Mouse (Mus musculus) kidney, embryonic 16.5 days (tissue): ENCODE measurements around the gene Eif3l. TPM values are rescaled to one million over a fixed set of nuclear protein-coding genes. Genes with fewer than 3 reads are reported as not detected.

Experiments used
- ATAC-seq: fragments of 200-750 bp; cut with Nextera tagmentation; 2 replicates; pipeline ENCODE4 v1.8.0; 2017; ENCODE audit warnings: moderate TSS enrichment; ENCODE audit not compliant: low FRiP score, low TSS enrichment
- H3K27ac ChIP-seq: fragments of 300-500 bp; sonication (generic); 2 replicates; pipeline ENCODE4 v1.5.1; 2014; ENCODE audit warnings: low read length
- H3K27me3 ChIP-seq: fragments of 300-500 bp; sonication (generic); 2 replicates; pipeline ENCODE4 v1.6.1; 2014; ENCODE audit warnings: low read length, control low read depth, mixed read lengths; ENCODE audit not compliant: insufficient read depth
- H3K36me3 ChIP-seq: fragments of 300-500 bp; sonication (generic); 2 replicates; pipeline ENCODE4 v1.6.1; 2014; ENCODE audit warnings: low read length, control low read depth, mixed read lengths; ENCODE audit not compliant: insufficient read depth
- H3K4me1 ChIP-seq: fragments of 300-500 bp; sonication (generic); 2 replicates; pipeline ENCODE4 v1.6.1; 2014; ENCODE audit warnings: low read length, control low read depth, mixed read lengths; ENCODE audit not compliant: insufficient read depth
- H3K4me2 ChIP-seq: fragments of 300-500 bp; sonication (generic); replicated peaks from 2 replicates; pipeline ENCODE4 v1.6.1; 2014; ENCODE audit warnings: low read depth, low read length
- H3K4me3 ChIP-seq: fragments of 300-500 bp; sonication (generic); 2 replicates; pipeline ENCODE4 v1.5.1; 2014; ENCODE audit warnings: mild to moderate bottlenecking, low read length
- H3K9ac ChIP-seq: fragments of 300-500 bp; sonication (generic); replicated peaks from 2 replicates; pipeline ENCODE4 v1.6.1; 2014; ENCODE audit warnings: low read length
- H3K9me3 ChIP-seq: fragments of 300-500 bp; sonication (generic); 2 replicates; pipeline ENCODE4 v1.6.1; 2016; ENCODE audit warnings: low read length, control low read depth
- WGBS: fragments of 180-500 bp; shearing (Covaris S2); extraction: QIAGEN DNeasy Blood & Tissue Kit; methylation state at CpG from one replicate; pipeline ENCODE4 v1.1.7; 2014; 5-methylcytosine and 5-hydroxymethylcytosine counted together
- polyA plus RNA-seq: library from polyadenylated mRNA; unstranded; fragments of >200 nt; fragmentation: Nextera tagmentation; extraction: Ambion mirVana; gene quantifications from 2 replicates; pipeline ENCODE4 v1.2.1, GENCODE M21; 2015

Gene Eif3l
- 254 and 260 TPM in 2 replicates for polyA plus RNA-seq

- H3K36me3 ChIP-seq, result peaks cover 37% of the 10 kb centered on the region
- H3K9ac ChIP-seq, result peak within 1 kb of the TSS; percentile 87
- H3K27me3 ChIP-seq, result no peaks in the 10 kb centered on the region
- WGBS, result under 1% methylated on average over 49 of the region's 49 CpGs
- H3K4me3 ChIP-seq, result peak within 1 kb of the TSS; percentile 97
- H3K4me2 ChIP-seq, result peak within 1 kb of the TSS; percentile 90
- peaks cover 15% of the 10 kb centered on the region for H3K4me1 ChIP-seq
- no peaks in the 10 kb centered on the region for H3K9me3 ChIP-seq
- peak within 1 kb of the TSS; percentile 92 for H3K27ac ChIP-seq
- ATAC-seq, result peak; percentile 87
Observed at GRCm38 (mm10) chr15:79074913-79075532, at the start of gene Eif3l. Eif3l (plus strand) TSS chr15:79075179.

- H3K9ac ChIP-seq, result peak overlapping the region; percentile 52
- H3K36me3 ChIP-seq, result no peaks in the 10 kb centered on the region
- WGBS, result 10% methylated on average over 16 of the region's 18 CpGs
- H3K27me3 ChIP-seq, result no peaks in the 10 kb centered on the region
- H3K27ac ChIP-seq, result peak overlapping the region; percentile 98
- no peak for ATAC-seq
- H3K4me1 ChIP-seq, result peaks cover 41% of the 10 kb centered on the region
- no peaks in the 10 kb centered on the region for H3K9me3 ChIP-seq
- H3K4me3 ChIP-seq, result peak overlapping the region; percentile 15; the same call in 1 of the 2 replicates
- peak overlapping the region; percentile 39 for H3K4me2 ChIP-seq
Observed at GRCm38 (mm10) chr15:79025687-79026308, 49.2 kb upstream of the Eif3l start.

GRCm38 (mm10) chr15:79026511-79027290 is 48.3 kb upstream of the Eif3l start:
- peak overlapping the region; percentile 97 for H3K4me2 ChIP-seq
- no peak for ATAC-seq
- H3K9ac ChIP-seq, result peak overlapping the region; percentile 100
- no peaks in the 10 kb centered on the region for H3K27me3 ChIP-seq
- H3K27ac ChIP-seq, result peak overlapping the region; percentile 98
- WGBS, result 47% methylated on average over 14 of the region's 14 CpGs
- H3K36me3 ChIP-seq, result no peaks in the 10 kb centered on the region
- H3K4me1 ChIP-seq, result peaks cover 50% of the 10 kb centered on the region
- H3K4me3 ChIP-seq, result peak overlapping the region; percentile 79
- H3K9me3 ChIP-seq, result no peaks in the 10 kb centered on the region

- no peaks in the 10 kb centered on the region for H3K36me3 ChIP-seq
- H3K4me3 ChIP-seq, result peak overlapping the region; percentile 79
- peaks cover 55% of the 10 kb centered on the region for H3K4me1 ChIP-seq
- H3K9me3 ChIP-seq, result no peaks in the 10 kb centered on the region
- peak overlapping the region; percentile 97 for H3K4me2 ChIP-seq
- no peaks in the 10 kb centered on the region for H3K27me3 ChIP-seq
- peak overlapping the region; percentile 100 for H3K9ac ChIP-seq
- no peak for ATAC-seq
- 6% methylated on average over 46 of the region's 46 CpGs for WGBS
- H3K27ac ChIP-seq, result peak overlapping the region; percentile 98
Observed at GRCm38 (mm10) chr15:79027291-79028205, 47.4 kb upstream of the Eif3l start.

GRCm38 (mm10) chr15:79028237-79028738 is 46.7 kb upstream of the Eif3l start, which contains the start of gene H1f0:
H1f0 (plus strand) TSS chr15:79028450.
- H3K4me3 ChIP-seq, result peak within 1 kb of the TSS; percentile 79
- peaks cover 48% of the 10 kb centered on the region for H3K4me1 ChIP-seq
- H3K4me2 ChIP-seq, result peak within 1 kb of the TSS; percentile 97
- peak within 1 kb of the TSS; percentile 98 for H3K27ac ChIP-seq
- no peaks in the 10 kb centered on the region for H3K9me3 ChIP-seq
- H3K36me3 ChIP-seq, result no peaks in the 10 kb centered on the region
- ATAC-seq, result peak; percentile 74
- peak within 1 kb of the TSS; percentile 100 for H3K9ac ChIP-seq
- no peaks in the 10 kb centered on the region for H3K27me3 ChIP-seq
- WGBS, result under 1% methylated on average over 49 of the region's 58 CpGs

- 15% methylated on average over 16 of the region's 16 CpGs for WGBS
- ATAC-seq, result no peak
- Histone ChIP-seq H3K9ac (peak overlapping the region; percentile 100), H3K9me3 (no peaks in the 10 kb centered on the region), H3K36me3 (no peaks in the 10 kb centered on the region), H3K27ac (peak overlapping the region; percentile 98), H3K4me2 (peak overlapping the region; percentile 97), H3K4me1 (peaks cover 43% of the 10 kb centered on the region), H3K4me3 (peak overlapping the region; percentile 79), H3K27me3 (no peaks in the 10 kb centered on the region)
Observed at GRCm38 (mm10) chr15:79028823-79029484, 46.0 kb upstream of the Eif3l start.

- Histone ChIP-seq H3K4me3 (peak overlapping the region; percentile 79), H3K27me3 (no peaks in the 10 kb centered on the region), H3K36me3 (no peaks in the 10 kb centered on the region), H3K4me2 (peak overlapping the region; percentile 97), H3K9ac (peak overlapping the region; percentile 100), H3K4me1 (peaks cover 43% of the 10 kb centered on the region), H3K27ac (peak overlapping the region; percentile 98), H3K9me3 (no peaks in the 10 kb centered on the region)
- 6% methylated on average over 11 of the region's 11 CpGs for WGBS
- no peak for ATAC-seq
Observed at GRCm38 (mm10) chr15:79029519-79030241, 45.3 kb upstream of the Eif3l start.
